Mouse (Mus musculus): ENCODE measurements at regions not wholly inside any gene's neighbourhood (a gene's known extent, or its start where the extent isn't known, plus 50 kb on each side); places are given as distances from the start of the nearest gene placed in this dataset.

GRCm38 (mm10) chr17:88116321-88116720, 51.2 kb upstream of the Fbxo11 start:
- DNase-seq = no peak

- no peak for DNase-seq
Measured at GRCm38 (mm10) chr17:88118714-88119113, 53.6 kb upstream of the Fbxo11 start.

- no peak for DNase-seq
Measured at GRCm38 (mm10) chr17:88123711-88124110, 58.6 kb upstream of the Fbxo11 start.

- no peak for DNase-seq
Measured at GRCm38 (mm10) chr17:88127126-88127525, 62.0 kb upstream of the Fbxo11 start.

GRCm38 (mm10) chr17:88131297-88131696, 66.2 kb upstream of the Fbxo11 start:
- DNase-seq = no peak

DNA sequence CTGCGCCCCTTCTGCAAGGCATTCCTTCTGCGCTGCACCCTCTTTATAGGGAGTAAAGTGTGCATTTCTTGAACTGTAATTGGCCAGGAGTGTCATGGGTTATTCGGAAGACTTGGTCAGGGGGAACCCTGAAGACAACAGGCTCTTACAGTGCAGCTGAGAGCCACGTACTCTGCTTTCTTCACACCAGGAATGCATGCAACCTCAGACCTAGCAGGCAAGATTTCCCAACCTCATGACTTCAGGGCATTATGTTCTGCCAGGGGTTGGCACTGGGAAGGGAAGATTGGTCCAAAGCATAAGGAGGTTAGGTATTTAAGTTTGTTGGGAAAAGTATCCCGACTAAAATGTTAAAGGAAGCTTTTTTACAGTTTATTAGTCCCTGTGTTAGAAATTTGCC, 66.9 kb upstream of the Fbxo11 start:
- DNase-seq = no peak

GRCm38 (mm10) chr17:88132601-88133346, 67.7 kb upstream of the Fbxo11 start:
- DNase-seq = no peak

- no peak for DNase-seq
Measured at GRCm38 (mm10) chr17:88134546-88134945, 69.5 kb upstream of the Fbxo11 start.

DNA sequence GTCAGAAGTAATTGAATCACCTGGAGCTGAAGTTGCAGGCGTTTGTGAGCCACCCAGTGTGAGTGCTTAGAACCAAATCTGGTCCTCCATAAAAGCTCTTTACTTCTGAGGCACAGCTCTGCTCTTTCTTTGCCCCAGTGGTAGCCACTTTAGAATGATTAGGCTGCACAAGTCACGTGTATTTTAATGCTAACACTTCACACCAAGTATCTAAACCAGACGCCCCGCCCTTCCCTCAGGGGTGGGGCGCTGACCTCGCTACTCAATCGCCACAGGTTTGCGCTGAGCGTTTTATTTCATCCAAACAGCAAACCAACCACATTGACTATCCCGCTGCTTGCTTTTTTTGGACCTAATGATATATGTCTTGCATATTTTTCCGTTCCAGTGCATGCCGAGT, 76.4 kb upstream of the Fbxo11 start:
- DNase-seq = no peak

DNA sequence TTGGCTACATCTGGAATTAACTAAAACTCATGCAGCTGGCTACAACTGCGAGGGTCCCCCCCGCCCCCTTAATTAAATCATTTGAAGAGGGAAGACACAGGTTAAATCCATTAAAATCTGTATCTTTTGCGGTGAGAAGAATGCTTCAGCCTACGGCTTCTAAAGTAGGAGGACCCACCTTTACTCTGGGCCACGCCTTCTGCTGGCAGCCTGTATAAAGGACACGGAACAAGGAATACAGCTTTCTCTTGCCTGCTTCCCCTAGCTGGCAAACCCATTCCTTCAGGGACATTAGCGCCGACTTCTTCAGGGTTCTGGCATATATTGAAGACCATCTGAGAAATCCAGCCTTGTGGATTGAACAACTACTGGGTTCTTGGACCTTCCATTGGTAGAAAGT, 76.9 kb upstream of the Fbxo11 start:
- no peak for DNase-seq

DNA sequence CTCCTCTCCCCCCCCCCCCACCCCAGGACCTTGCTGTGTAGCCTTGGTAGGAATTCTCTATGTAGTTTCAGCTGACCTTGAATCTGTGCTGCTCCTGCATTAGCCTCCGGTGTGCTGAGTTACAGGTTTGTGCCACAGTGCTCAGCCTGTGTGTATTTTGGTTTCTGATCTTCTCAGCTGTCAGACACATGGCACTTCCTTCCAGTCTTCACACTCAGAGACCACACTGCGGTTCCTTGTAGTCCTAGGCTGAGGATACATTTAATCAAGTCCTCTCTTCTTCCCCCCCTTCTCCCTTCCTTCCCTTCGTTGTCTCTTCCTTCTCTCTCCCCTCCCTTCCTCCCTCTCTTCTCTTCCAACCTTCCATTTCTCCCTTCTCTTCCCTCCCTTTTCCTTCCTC, 77.7 kb upstream of the Fbxo11 start:
- no peak for DNase-seq

- DNase-seq = no peak
Measured at GRCm38 (mm10) chr17:88143378-88143943, 78.4 kb upstream of the Fbxo11 start.

GRCm38 (mm10) chr17:88158550-88158949, 93.5 kb upstream of the Fbxo11 start:
- no peak for DNase-seq

DNA sequence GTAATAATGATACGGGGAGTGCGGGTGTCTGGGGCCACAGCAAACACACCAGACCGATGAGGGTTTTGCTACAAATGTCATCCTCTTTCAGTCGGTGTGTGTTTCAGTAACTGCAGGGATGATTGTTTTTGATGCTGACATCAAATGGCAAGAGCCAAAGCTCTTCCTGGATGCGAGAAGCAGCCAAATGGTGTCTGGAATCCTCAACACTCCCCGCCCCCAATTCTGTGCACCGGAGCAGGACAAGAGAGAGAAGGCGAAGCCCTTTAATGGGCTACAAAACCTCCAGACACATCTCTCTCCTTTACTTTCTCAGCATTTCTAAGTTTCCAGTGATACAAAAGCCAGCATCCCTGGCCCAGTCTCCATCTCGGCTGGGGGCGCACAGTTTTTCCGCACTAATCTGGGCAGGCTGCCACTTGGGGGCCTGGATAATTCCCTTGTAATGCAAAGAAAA, 94.1 kb upstream of the Fbxo11 start:
- no peak for DNase-seq

- no peak for DNase-seq
Measured at GRCm38 (mm10) chr17:88159851-88160676, 95.0 kb upstream of the Fbxo11 start.

GRCm38 (mm10) chr17:88160677-88161001, 95.5 kb upstream of the Fbxo11 start:
- no peak for DNase-seq

DNA sequence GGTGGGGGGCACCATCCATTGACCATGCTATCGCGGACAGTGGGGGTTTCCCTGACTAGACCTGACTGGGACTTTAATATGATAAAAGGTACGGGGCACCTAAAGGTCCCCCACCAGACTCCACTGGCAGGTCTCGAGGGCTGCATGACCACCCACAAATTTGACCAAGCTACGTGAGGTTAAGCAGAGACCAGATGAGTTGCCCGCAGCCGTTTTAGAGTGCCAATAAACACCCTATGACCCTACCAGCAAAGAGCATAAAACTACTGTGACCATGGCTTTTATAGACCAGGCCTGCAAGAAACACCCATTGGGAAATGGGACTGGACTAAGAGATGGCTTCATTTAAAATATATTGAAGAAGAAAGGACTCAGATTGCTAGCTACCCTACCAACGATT, 96.7 kb upstream of the Fbxo11 start:
- DNase-seq = no peak

DNA sequence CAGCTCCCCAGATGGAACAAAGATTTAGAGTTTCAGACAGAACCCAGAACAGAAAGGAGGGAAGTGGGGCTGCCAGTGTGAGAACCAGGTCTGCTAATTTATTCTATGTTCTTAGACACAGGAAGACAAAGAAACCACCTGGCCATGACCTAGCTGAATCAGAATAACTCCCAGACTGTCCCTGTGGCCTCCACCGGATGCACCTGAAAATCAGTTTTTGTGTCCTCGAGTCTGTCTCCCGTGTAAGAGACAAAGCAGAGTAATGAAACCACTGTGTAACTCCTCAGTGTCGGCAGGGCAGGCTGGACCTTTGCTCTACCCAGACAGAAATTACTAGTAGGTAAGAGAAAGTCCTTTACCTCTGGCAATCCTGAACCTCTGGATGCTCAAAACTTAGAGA, 99.7 kb upstream of the Fbxo11 start:
- DNase-seq = no peak

GRCm38 (mm10) chr17:88165811-88166210, 100.7 kb upstream of the Fbxo11 start:
- no peak for DNase-seq

DNA sequence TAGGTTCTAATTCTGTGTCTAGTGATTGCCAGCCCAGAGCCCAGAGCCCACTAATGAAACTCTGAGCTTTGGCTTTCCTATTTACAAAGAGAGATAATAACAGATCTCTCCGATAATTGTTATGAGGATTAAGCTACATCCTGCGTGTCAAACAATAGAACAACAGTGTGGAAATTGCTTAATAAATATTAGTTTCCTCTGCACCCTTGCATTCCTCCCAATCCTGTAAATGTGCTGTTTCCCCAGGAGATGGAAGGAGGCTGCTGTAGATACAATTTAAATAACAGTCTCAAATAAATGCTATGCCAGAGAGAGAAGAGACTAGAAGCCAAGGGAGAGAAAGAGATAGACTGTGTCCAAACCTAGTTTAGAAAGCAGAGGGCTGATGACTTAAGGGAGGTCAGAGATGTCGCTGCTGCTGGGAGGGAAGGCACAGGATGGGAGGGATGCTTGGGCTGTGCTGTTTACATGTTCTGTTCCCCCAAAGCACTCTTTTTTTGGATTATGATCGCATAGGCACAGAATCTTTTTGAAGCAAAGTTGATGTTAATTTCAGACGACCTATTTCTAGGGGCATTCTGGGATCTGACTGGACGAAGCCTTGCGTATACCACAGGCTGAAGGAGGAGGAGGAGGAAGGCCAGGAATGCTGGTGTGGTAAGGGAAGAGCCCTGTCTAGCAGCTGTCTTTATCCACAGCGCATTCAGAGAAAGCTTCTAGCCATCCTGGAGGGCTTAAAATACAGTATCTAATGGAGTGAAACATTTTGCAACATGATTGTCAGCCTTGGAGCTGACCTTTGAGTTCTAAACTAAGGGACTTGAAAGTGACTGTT, 103.4 kb upstream of the Fbxo11 start:
- DNase-seq = no peak

GRCm38 (mm10) chr17:88171606-88172005, 106.5 kb upstream of the Fbxo11 start:
- no peak for DNase-seq

DNA sequence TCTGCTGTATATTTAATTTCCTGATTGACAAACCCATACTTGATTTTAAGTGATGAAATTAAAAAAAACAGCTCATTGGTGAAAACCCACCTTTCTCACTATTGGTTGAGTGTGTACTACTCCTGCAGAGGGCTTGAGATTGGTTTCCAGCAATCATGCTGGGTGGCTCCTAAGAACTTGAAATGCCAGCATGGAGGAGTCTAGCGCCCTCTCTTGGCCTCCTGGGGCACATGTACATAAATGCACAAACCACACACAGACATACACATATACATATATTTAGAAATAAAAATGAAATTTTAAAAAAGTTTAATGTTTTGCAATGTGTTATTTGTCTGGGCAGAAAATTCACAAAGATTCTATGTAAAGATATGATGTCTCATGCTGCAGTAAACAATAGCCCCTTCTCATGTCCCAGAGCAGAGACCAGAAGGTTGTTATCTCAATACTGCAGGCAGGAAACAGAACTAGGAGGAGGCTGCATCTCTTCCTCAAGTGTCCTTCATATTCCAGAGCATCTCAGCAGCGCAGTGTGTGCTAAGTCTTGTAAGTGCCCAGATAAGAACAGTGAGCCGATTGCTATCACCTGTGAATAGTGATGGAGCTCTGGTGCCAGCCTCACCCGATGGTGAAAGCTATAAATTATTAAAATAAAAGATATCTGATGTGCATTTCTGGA, 108.4 kb upstream of the Fbxo11 start:
- no peak for DNase-seq

All from spleen, adult 18-20 months (tissue).